Mouse (Mus musculus) heart, postnatal 0 days (tissue): ENCODE results near the gene Ppip5k1. TPM values are rescaled to one million over a fixed set of nuclear protein-coding genes. Genes with fewer than 3 reads are reported as not detected.

ENCODE experiments used
- ATAC-seq: fragments of 200-750 bp; cut with Nextera tagmentation; 2 replicates; pipeline ENCODE4 v1.8.0; 2017; ENCODE audit warnings: low read depth, moderate number of reproducible peaks, moderate library complexity; ENCODE audit not compliant: insufficient read depth
- DNase-seq: peaks from one replicate; pipeline ENCODE4 v3.0.0-alpha.2; 2016; ENCODE audit warnings: low spot score
- H3K27ac ChIP-seq: fragments of 300-500 bp; sonication (generic); 2 replicates; pipeline ENCODE4 v1.5.1; 2014; ENCODE audit warnings: low read depth, mild to moderate bottlenecking
- H3K27me3 ChIP-seq: fragments of 300-500 bp; sonication (generic); 2 replicates; pipeline ENCODE4 v1.6.1; 2014; ENCODE audit warnings: low read length, mixed read lengths; ENCODE audit not compliant: control insufficient read depth, insufficient read depth
- H3K36me3 ChIP-seq: fragments of 300-500 bp; sonication (generic); replicated peaks from 2 replicates; pipeline ENCODE4 v1.6.1; 2014; ENCODE audit warnings: low read length, mixed read lengths; ENCODE audit not compliant: control insufficient read depth, insufficient read depth
- H3K4me1 ChIP-seq: fragments of 300-500 bp; sonication (generic); 2 replicates; pipeline ENCODE4 v1.6.1; 2014; ENCODE audit warnings: antibody characterized with exemption; ENCODE audit not compliant: control insufficient read depth, insufficient read depth
- H3K4me2 ChIP-seq: fragments of 300-500 bp; sonication (generic); 2 replicates; pipeline ENCODE4 v1.6.1; 2014; ENCODE audit warnings: low read depth, mild to moderate bottlenecking, low read length, moderate library complexity
- H3K4me3 ChIP-seq: fragments of 300-500 bp; sonication (generic); 2 replicates; pipeline ENCODE4 v1.5.1; 2014; ENCODE audit warnings: low read depth, low read length
- H3K9ac ChIP-seq: fragments of 300-500 bp; sonication (generic); replicated peaks from 2 replicates; pipeline ENCODE4 v1.6.1; 2014; ENCODE audit warnings: low read depth, low read length, mixed read lengths
- H3K9me3 ChIP-seq: fragments of 300-500 bp; sonication (generic); replicated peaks from 2 replicates; pipeline ENCODE4 v1.6.1; 2016; ENCODE audit warnings: low read length; ENCODE audit not compliant: control insufficient read depth
- CTCF ChIP-seq: IDR thresholded peaks from 2 replicates; pipeline ENCODE4 v1.5.1; 2016; ENCODE audit warnings: antibody characterized with exemption, control low read depth, low read depth
- EP300 ChIP-seq: IDR thresholded peaks from 2 replicates; pipeline ENCODE4 v1.6.1; 2016; ENCODE audit warnings: antibody characterized with exemption, low read depth
- WGBS: fragments of 180-500 bp; shearing (Covaris S2); extraction: QIAGEN DNeasy Blood & Tissue Kit; methylation state at CpG from one replicate; pipeline ENCODE4 v1.1.7; 2014; 5-methylcytosine and 5-hydroxymethylcytosine counted together
- polyA plus RNA-seq: library from polyadenylated mRNA; unstranded; fragments of >200 nt; fragmentation: Nextera tagmentation; extraction: Ambion mirVana; gene quantifications from 2 replicates; pipeline ENCODE4 v1.2.1, GENCODE M21; 2015
- total RNA-seq: library from RNA; depleted of rRNA; stranded (reverse); fragments of >200 nt; gene quantifications from 2 replicates; pipeline ENCODE4 v1.2.3, GENCODE M21; 2014; ENCODE audit warnings: low replicate concordance; rRNA removed

Ppip5k1 gene
- total and polyA plus RNA-seq, 2 experiments from 2014 or later: 5.2 to 9.0 TPM

GRCm38 (mm10) chr2:121271928-121272516 lies 83.2 kb downstream of the Ppip5k1 start:
- ATAC-seq (no peak), DNase-seq (no peak)
- Histone ChIP-seq H3K4me1 (peaks cover 12% of the 10 kb centered on the region; the same call in 1 of the 2 replicates), H3K36me3 (peaks cover 22% of the 10 kb centered on the region), H3K27me3 (no peaks in the 10 kb centered on the region), H3K9ac (no peak overlapping the region), H3K27ac (peak overlapping the region; percentile 32), H3K4me2 (peak overlapping the region; percentile 66), H3K4me3 (peak overlapping the region; percentile 90), H3K9me3 (no peaks in the 10 kb centered on the region)
- WGBS: 24% methylated on average over 4 of the region's 4 CpGs
- no peak for TF ChIP-seq EP300

- Histone ChIP-seq H3K4me2 (peak within 1 kb of the TSS; percentile 66), H3K27me3 (no peaks in the 10 kb centered on the region), H3K4me3 (peak within 1 kb of the TSS; percentile 90), H3K27ac (peak within 1 kb of the TSS; percentile 36), H3K4me1 (peaks cover 12% of the 10 kb centered on the region; the same call in 1 of the 2 replicates), H3K36me3 (peaks cover 22% of the 10 kb centered on the region), H3K9me3 (no peaks in the 10 kb centered on the region), H3K9ac (peak within 1 kb of the TSS; percentile 71)
- under 1% methylated on average over 37 of the region's 37 CpGs for WGBS
- TF ChIP-seq CTCF (no peak), EP300 (no peak)
- peak; percentile 100 for ATAC-seq
- DNase-seq: peak; percentile 97
Measured at GRCm38 (mm10) chr2:121271236-121271927, 83.8 kb downstream of the Ppip5k1 start, which contains the start of gene Trp53bp1. TSS of gene Trp53bp1 (minus strand) at chr2:121271407.

- 1% methylated on average over 29 of the region's 35 CpGs for WGBS
- Histone ChIP-seq H3K4me2 (peak overlapping the region; percentile 66), H3K4me3 (peak overlapping the region; percentile 90), H3K36me3 (peaks cover 22% of the 10 kb centered on the region), H3K9me3 (no peaks in the 10 kb centered on the region), H3K27ac (peak overlapping the region; percentile 36; the same call in 1 of the 2 replicates), H3K9ac (peak overlapping the region; percentile 71), H3K4me1 (peaks cover 12% of the 10 kb centered on the region; the same call in 1 of the 2 replicates), H3K27me3 (no peaks in the 10 kb centered on the region)
- no peak for DNase-seq
- peak; percentile 68 for ATAC-seq
- no peak for TF ChIP-seq EP300
Measured at GRCm38 (mm10) chr2:121270521-121271235, 84.5 kb downstream of the Ppip5k1 start.

GRCm38 (mm10) chr2:121268446-121268845 lies 86.8 kb downstream of the Ppip5k1 start:
- H3K36me3 ChIP-seq: peaks cover 25% of the 10 kb centered on the region
- no peaks in the 10 kb centered on the region for H3K9me3 ChIP-seq
- peaks cover 12% of the 10 kb centered on the region; the same call in 1 of the 2 replicates for H3K4me1 ChIP-seq
- TF ChIP-seq EP300 (no peak), CTCF (no peak)
- WGBS: 83% methylated on average over 8 of the region's 8 CpGs
- H3K4me2 ChIP-seq: no peak overlapping the region
- DNase-seq (no peak), ATAC-seq (no peak)
- H3K27ac ChIP-seq: no peak overlapping the region
- H3K27me3 ChIP-seq: no peaks in the 10 kb centered on the region
- H3K9ac ChIP-seq: no peak overlapping the region
- no peak overlapping the region for H3K4me3 ChIP-seq

Other genes with a start within 250 kb of the Ppip5k1 start
- not detected in 2 replicates for gene Tgm7, start 245.6 kb downstream of the Ppip5k1 start, total RNA-seq
- gene Tgm7, start 245.6 kb downstream of the Ppip5k1 start, polyA plus RNA-seq: not detected in 2 replicates
- 13.1 and 15.3 TPM in 2 replicates for gene Adal, start 215.0 kb downstream of the Ppip5k1 start, total RNA-seq
- 13.4 and 14.4 TPM in 2 replicates for gene Adal, start 215.0 kb downstream of the Ppip5k1 start, polyA plus RNA-seq
- gene Lcmt2, start 214.7 kb downstream of the Ppip5k1 start, total RNA-seq: 6.1 and 8.4 TPM in 2 replicates
- 15.4 and 19.1 TPM in 2 replicates for gene Lcmt2, start 214.7 kb downstream of the Ppip5k1 start, polyA plus RNA-seq
- gene Tubgcp4, start 184.7 kb downstream of the Ppip5k1 start, total RNA-seq: 9.6 and 20.8 TPM in 2 replicates
- gene Tubgcp4, start 184.7 kb downstream of the Ppip5k1 start, polyA plus RNA-seq: 12.3 and 13.0 TPM in 2 replicates
- gene Zscan29, start 184.3 kb downstream of the Ppip5k1 start, total RNA-seq: 4.2 and 4.8 TPM in 2 replicates
- gene Zscan29, start 184.3 kb downstream of the Ppip5k1 start, polyA plus RNA-seq: 5.1 and 5.6 TPM in 2 replicates
- gene Trp53bp1, start 84.0 kb downstream of the Ppip5k1 start, total RNA-seq: 74.4 and 79.6 TPM in 2 replicates
- 18.5 and 20.3 TPM in 2 replicates for gene Trp53bp1, start 84.0 kb downstream of the Ppip5k1 start, polyA plus RNA-seq
- 14.5 and 24.9 TPM in 2 replicates for gene Map1a, start 65.8 kb downstream of the Ppip5k1 start, total RNA-seq
- 3.7 and 4.8 TPM in 2 replicates for gene Map1a, start 65.8 kb downstream of the Ppip5k1 start, polyA plus RNA-seq
- 0.54 and 1.4 TPM in 2 replicates for gene Ckmt1, start 2.3 kb upstream of the Ppip5k1 start, total RNA-seq
- 2.6 TPM in 2 replicates for gene Ckmt1, start 2.3 kb upstream of the Ppip5k1 start, polyA plus RNA-seq
- gene Strc, start 31.8 kb upstream of the Ppip5k1 start, total RNA-seq: not detected in 2 replicates
- not detected in 2 replicates for gene Strc, start 31.8 kb upstream of the Ppip5k1 start, polyA plus RNA-seq
- gene Pdia3, start 58.4 kb upstream of the Ppip5k1 start, total RNA-seq: 35.6 and 44.2 TPM in 2 replicates
- 211 and 237 TPM in 2 replicates for gene Pdia3, start 58.4 kb upstream of the Ppip5k1 start, polyA plus RNA-seq
- gene Catsper2, start 58.4 kb upstream of the Ppip5k1 start, total RNA-seq: 1.3 and 3.7 TPM in 2 replicates
- 4.5 and 5.2 TPM in 2 replicates for gene Catsper2, start 58.4 kb upstream of the Ppip5k1 start, polyA plus RNA-seq
- gene Ell3, start 88.9 kb upstream of the Ppip5k1 start, total RNA-seq: not detected in 2 replicates
- 0.36 and 0.55 TPM in 2 replicates for gene Ell3, start 88.9 kb upstream of the Ppip5k1 start, polyA plus RNA-seq
- 1,358 and 1,465 TPM in 2 replicates for gene Serf2, start 93.8 kb upstream of the Ppip5k1 start, total RNA-seq
- gene Serf2, start 93.8 kb upstream of the Ppip5k1 start, polyA plus RNA-seq: 616 and 625 TPM in 2 replicates
- 1.6 and 4.1 TPM in 2 replicates for gene Hypk, start 97.9 kb upstream of the Ppip5k1 start, total RNA-seq
- 105 and 111 TPM in 2 replicates for gene Hypk, start 97.9 kb upstream of the Ppip5k1 start, polyA plus RNA-seq
- gene Serinc4, start 101.4 kb upstream of the Ppip5k1 start, total RNA-seq: 0.39 TPM in 1 of 2 replicates, not detected in the other
- gene Serinc4, start 101.4 kb upstream of the Ppip5k1 start, polyA plus RNA-seq: 0.04 and 0.12 TPM in 2 replicates
- 13.4 and 15.0 TPM in 2 replicates for gene Mfap1b, start 118.7 kb upstream of the Ppip5k1 start, total RNA-seq
- 35.9 and 36.4 TPM in 2 replicates for gene Mfap1b, start 118.7 kb upstream of the Ppip5k1 start, polyA plus RNA-seq
- 9.5 and 9.8 TPM in 2 replicates for gene Mfap1a, start 151.3 kb upstream of the Ppip5k1 start, total RNA-seq
- 15.7 and 16.0 TPM in 2 replicates for gene Mfap1a, start 151.3 kb upstream of the Ppip5k1 start, polyA plus RNA-seq
- gene Wdr76, start 151.3 kb upstream of the Ppip5k1 start, total RNA-seq: 7.6 and 9.5 TPM in 2 replicates
- gene Wdr76, start 151.3 kb upstream of the Ppip5k1 start, polyA plus RNA-seq: 3.4 and 4.0 TPM in 2 replicates